Mouse (Mus musculus) megakaryocyte, embryonic 14.5 days (primary cell): ENCODE results near the gene Ffar2.

Experiments
- FLI1 ChIP-seq: IDR thresholded peaks from 2 replicates; pipeline ENCODE4 v1.6.1; 2012; ENCODE audit warnings: low read length, inconsistent platforms, mixed read lengths
- GATA1 ChIP-seq: IDR thresholded peaks from 3 replicates; pipeline ENCODE4 v1.6.1; 2012; ENCODE audit warnings: mixed read lengths, low read length, inconsistent platforms, borderline replicate concordance

- TF ChIP-seq GATA1 (no peak), FLI1 (no peak)
Measured at GRCm38 (mm10) chr7:30823675-30824074, at the start of gene Ffar2.
